Mouse (Mus musculus): ENCODE measurements at regions not wholly inside any gene's neighbourhood (a gene's known extent, or its start where the extent isn't known, plus 50 kb on each side); places are given as distances from the start of the nearest gene placed in this dataset.
A peak's percentile ranks its signal among the peaks of the same experiment; 100 is the strongest.

DNA sequence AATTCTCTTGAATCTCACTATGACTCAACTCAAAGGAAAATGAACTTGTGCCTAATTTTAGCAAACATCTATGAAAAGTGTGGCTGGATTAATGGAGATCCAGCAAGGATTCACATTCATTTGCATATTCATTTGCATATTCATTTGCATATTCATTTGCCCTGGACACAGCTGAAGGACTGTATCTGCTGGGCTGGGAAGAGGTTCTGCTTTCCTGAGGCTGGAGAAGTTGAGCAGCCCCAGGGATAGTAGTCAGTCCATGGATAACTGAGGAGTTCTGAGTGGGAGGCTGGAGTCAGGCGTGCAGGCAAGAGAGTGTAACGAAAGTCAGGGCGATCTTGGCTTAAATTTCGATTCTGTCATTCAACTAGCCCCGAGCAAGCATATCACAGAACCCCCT, 164.3 kb upstream of the Tmpo start:
- intact Hi-C loops (cut with DNase I): no loop called here
- DNase-seq (ENCODE audit: low spot score in 2 of 2): no peak

DNA sequence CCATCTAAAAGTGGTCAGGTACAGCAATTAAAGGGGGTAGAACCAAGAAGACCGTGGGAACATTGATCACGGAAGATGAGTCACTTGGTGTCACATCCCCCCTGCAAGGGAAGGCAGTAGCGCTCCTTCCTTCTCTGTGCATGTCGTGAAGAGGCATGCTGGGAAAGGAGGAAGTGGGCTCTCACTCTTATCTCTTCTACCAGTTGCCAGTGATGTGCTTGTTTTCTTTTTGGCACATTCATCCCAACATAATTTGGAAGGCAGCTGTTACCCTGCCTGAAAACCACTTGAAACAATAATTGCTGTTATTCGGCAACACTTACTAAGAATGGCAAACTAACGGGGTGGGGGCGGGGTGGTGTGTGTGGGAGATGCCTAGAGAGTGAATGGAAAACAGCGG, 161.0 kb upstream of the Tmpo start:
- intact Hi-C loops (cut with DNase I): no loop called here
- no peak for DNase-seq (ENCODE audit: low spot score in 2 of 2)

DNA sequence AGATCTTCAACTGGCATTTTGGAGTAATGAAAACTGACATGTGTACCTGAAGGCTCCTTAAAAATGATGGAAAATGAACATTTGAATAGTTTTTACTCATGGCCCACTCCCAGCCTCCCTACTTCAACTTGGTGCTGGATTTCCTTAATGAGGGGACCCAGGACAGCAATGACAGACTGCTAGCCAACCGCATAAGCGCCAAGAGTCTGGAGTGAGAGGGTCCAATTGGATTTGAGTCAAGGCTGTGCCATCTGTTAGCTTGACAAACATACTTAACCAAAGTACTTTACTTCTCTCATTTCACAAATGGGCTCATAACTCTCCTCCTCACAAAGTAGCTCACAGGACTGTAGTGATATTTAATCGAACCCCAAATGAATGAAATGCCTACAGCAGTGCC, 158.2 kb upstream of the Tmpo start:
- no peak for DNase-seq (ENCODE audit: low spot score in 2 of 2)
- intact Hi-C loops (cut with DNase I): no loop called here

DNA sequence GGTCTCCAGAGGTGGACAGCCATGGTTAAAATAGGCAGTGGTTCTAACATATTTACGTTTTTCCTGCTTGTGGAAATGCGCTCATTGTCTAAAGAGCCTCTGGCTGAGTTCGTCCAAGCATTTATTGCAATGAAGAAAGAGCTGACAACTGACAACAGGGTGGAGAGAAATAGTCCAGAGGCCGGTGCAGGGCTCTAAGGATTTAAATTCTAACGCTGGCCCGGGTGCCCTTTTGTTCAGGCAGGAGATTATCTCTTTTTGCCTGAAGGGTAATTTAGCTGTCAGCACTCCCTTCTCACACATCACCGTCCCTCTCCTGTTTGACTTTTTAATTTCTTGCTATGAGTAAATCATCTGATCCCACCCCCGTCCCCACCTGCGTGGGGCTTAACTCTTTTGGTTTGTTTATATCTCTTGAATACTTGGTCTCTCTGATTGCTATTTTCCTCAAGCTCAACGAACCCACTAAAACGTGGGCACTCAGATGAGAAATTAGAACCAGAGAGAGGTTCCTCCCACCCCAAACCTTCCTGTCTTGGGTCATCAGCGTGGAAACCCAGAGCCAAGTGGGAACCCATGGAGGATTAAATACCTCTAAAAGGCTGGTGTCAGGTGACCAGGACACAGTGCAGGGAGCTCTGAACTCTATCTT, 145.7 kb upstream of the Tmpo start:
- intact Hi-C loops (cut with DNase I): no loop called here
- DNase-seq (ENCODE audit: low spot score in 2 of 2): no peak

DNA sequence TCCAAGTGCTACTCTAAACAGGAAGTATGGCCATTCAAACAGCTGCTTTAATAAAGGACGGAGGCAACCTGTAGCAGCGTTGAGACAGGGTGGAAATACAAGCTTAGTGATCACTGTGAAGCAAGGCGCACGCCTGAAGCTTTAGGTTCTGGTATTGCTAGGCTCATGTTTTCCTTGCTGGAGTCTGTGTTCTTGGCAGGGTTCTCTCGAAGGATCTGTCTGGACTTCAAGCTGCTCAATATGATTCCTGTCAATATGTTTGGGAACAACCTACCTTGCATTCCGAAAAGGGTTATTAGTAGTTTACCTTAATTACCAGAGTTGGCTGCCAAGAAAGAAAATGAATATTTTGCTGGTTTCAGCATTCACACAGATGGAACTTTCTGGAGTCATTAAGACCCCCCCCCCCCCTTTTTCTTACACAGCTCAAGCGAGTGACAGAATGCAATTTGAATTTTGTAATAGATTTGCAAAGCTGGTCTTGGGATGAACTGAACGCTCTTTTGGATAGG, 145.1 kb upstream of the Tmpo start:
- no peak for DNase-seq (ENCODE audit: low spot score in 2 of 2)
- intact Hi-C loops (cut with DNase I): no loop called here

DNA sequence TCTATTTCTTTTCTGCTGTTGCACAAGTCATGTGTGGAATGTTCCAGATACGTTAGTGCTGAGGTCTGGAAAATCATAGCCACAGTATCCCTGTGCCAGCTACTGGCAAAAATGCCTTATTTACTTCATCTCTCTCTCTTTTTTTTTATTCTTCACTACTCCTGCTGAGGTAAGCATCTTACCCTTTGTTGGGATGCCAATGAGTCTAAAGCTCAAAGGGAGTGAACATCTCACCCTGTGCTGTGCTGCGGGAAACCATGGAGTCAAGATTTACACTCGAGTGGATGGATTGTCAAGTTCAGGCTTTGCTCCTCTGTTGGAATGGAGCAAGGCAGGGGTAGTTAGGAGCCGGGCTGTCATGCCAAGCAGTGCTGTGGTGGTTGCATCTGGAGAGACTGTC, 140.1 kb upstream of the Tmpo start:
- intact Hi-C loops (cut with DNase I): no loop called here
- no peak for DNase-seq (ENCODE audit: low spot score in 2 of 2)

DNA sequence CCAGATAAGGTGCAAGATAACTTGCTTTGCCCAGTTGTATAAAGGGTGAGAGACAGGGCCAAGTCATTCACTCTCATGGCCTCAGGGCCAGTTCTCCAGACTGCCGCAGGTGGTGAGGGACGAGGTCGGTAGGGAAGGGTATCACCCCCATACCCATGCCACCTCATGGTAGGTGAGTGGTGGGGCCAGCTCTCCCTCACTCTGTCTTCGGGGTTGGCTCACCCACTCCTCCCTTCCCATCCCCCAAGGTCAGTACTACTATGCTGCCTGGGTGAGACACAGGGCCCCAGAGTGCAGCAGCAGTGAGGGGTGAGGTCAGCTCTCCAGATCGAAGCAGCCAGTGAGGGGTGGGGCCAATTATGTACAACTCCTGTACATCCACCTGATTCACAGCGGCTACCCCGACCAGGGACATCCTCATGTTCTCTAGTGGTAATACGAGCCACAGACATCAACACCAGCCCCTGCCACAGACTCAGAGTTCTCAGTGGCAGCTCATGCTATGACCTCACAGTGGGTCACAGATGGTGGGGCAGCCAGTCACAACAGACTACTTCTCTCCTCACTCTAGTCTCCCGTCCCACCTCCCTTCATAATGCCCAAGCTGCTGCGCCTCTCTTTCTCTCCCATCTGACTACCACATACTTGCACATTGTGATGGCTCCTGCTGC, 138.5 kb upstream of the Tmpo start:
- intact Hi-C loops (cut with DNase I): no loop called here
- no peak for DNase-seq (ENCODE audit: low spot score in 2 of 2)

DNA sequence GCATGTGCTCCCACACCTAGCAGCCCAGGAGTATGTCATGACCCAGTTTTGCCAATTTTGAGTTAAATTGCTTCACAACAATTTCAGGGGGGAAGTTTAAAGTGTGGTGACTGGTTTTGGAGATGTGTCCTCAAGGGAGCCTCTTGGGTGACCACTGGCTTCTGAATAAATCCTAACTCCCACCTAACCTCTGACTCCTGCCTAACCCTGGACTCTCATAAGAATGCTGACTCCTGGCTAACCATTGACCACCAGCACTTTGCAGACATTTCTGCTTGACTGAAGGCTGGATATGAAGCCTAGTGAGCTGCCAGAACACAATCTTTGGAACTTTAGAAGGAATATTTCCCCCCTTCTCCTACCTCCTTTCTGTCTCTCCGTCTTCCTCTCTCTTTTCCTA, 133.3 kb upstream of the Tmpo start:
- no peak for DNase-seq (ENCODE audit: low spot score in 2 of 2)
- intact Hi-C loops (cut with DNase I): no loop called here

DNA sequence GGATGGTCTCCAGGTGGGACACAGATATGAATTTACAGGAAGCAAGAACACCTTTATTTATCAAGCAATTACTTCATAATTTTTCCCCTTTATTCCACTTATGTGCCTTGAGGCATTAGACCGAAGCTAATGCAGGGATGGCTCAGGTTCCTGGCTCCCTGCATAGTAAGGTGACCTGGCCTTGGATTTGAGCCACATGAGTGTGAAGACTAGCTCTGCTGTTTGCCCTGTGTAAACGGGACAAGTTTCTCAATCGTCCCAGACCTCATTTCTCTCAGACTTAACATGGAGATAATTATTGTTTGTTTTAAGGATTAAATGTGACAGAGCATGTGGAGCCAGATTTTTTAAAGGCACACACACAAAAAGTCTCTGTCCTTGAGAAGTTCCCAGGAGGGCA, 132.2 kb upstream of the Tmpo start:
- intact Hi-C loops (cut with DNase I): no loop called here
- no peak for DNase-seq (ENCODE audit: low spot score in 2 of 2)

DNA sequence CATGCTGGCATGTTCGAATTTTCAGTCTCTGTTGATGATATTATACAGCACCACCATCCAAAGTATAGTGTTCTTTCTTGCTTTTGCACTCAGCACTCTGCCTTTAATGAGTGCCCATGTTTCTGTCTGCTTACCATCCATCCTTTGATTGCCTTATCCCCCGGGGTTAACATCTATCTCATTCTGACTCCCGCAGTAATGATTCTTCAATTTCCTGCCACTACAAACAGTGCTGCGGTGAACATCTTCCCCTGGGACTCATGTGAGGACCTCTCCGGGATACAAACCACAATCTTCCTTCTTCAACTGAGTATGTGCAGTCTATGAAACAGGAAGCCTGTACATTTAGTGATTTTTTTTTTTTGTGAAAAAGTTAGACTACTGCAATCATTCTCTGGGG, 131.8 kb upstream of the Tmpo start:
- DNase-seq (ENCODE audit: low spot score in 2 of 2): no peak
- intact Hi-C loops (cut with DNase I): no loop called here

DNA sequence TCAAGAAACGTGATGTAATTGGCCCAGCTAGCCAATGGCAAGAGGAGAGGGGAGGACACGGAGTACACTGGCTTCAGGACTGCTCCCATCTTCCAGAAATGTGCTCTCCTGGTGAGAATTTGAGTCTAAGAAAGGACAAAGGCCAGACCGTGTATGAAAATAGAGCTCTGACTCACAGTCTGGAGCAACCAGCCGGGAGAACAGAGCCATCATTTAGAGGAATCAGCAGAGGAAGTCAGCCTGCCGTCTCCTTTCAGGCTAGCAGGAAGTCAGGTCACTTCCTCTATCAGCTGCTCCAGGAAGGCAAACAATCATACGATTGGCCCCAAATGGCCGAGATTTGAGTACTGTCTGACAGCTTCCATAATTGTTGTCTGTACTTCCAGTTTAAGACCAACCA, 119.0 kb upstream of the Tmpo start:
- intact Hi-C loops (cut with DNase I): no loop called here

DNA sequence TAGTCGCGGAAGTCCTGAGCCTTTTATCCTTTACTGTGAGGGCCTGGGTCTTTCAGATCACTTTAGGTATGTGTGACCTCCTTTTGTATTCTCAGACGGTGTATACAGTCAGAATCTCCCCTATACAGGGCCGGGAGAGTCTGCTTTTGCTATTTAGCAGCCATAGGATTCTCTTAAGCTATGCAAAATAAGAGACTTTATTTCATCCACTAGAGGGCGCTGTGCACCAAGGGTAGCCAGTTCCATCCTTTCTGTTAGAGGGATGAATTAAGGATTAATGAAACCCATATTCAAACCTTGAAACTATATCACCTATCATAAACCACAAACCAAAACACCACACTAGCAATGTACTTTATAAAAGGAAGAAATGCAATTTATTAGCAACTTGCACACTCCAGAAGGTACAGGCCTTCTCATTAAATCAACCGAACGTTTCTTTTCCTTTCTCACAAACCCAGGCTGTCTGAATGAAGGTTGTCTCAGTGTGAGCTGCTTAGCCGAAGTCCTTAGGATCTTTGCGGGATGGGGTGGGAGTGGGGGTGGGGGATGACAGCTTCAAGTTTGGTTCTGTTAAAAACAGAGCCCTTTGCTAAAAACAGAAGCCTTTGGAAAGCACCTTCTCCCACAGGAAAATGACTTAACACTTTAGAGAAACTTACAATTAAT, 116.8 kb upstream of the Tmpo start:
- DNase-seq (ENCODE audit: low spot score in 2 of 2): peak; percentile 68 to 82
- intact Hi-C loops (cut with DNase I): loop anchor here (5.0 to 10.0 kb wide), 4 partner anchors 244 to 1714 kb away; no protein-coding TSS in a partner anchor

More for the DNA sequence above, 119.0 kb upstream of the Tmpo start:
- no peak for DNase-seq (ENCODE audit: low spot score in 2 of 2)

DNA sequence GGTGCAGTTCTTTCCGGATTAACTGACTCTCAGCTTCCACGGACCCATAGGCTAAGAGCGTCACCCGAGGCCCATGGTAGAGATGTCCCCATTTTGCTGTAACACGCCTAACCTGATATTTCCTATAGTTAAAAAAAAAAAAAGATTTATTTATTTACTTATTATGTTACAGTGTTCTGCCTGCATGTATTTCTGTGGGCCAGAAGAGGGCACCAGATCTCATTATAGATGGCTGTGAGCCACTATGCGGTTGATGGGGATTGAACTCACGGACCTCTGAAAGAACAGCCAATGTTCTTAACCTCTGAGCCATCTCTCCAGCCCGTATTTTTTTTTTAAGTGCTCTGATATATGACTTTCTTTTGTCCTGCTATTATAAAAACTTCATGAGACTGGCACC, 114.2 kb upstream of the Tmpo start:
- intact Hi-C loops (cut with DNase I): loop anchor here (5.0 to 10.0 kb wide), 4 partner anchors 247 to 1717 kb away; no protein-coding TSS in a partner anchor

DNA sequence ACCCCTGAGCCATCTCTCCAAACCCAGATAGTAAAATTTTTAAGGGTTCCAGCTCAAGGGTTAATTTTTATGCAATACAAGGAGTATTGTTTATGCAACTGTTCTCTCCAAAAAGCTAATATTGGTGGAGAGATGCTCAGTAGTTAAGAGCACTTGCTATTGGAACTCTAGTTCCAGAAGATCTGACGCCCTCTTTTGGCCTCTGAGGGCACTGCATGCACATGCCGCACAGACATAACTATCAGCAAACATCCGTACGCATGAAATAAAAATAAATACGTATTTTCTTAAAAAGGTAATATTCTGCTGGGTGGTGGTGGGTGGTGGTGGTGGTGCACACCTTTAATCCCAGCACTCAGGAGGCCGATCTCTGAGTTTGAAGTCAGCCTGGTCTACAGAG, 112.1 kb upstream of the Tmpo start:
- no peak for DNase-seq (ENCODE audit: low spot score in 2 of 2)
- intact Hi-C loops (cut with DNase I): loop anchor here (10.0 kb wide), 1 partner anchor 582 kb away; no protein-coding TSS in a partner anchor

More for the DNA sequence above, 114.2 kb upstream of the Tmpo start:
- no peak for DNase-seq (ENCODE audit: low spot score in 2 of 2)

DNA sequence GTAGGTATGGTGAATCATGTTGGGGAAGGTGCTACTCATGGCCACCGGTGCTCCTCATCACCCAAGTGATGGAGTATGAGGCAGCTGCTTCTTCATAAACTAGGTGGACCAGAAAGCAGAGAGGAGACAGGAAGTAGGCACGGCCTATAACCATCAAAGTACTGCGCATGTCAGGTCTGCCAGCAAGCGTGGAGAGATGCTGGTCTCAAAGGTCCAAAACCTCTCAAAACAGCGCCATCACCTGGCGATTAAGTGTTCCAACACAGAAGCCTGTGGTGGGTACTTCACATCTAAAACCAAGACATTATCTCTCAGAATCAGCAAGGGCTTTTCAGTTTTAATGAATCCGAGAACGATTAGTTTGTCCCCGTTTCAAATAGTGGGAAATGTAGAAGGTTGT, 103.1 kb upstream of the Tmpo start:
- no peak for DNase-seq (ENCODE audit: low spot score in 2 of 2)

DNA sequence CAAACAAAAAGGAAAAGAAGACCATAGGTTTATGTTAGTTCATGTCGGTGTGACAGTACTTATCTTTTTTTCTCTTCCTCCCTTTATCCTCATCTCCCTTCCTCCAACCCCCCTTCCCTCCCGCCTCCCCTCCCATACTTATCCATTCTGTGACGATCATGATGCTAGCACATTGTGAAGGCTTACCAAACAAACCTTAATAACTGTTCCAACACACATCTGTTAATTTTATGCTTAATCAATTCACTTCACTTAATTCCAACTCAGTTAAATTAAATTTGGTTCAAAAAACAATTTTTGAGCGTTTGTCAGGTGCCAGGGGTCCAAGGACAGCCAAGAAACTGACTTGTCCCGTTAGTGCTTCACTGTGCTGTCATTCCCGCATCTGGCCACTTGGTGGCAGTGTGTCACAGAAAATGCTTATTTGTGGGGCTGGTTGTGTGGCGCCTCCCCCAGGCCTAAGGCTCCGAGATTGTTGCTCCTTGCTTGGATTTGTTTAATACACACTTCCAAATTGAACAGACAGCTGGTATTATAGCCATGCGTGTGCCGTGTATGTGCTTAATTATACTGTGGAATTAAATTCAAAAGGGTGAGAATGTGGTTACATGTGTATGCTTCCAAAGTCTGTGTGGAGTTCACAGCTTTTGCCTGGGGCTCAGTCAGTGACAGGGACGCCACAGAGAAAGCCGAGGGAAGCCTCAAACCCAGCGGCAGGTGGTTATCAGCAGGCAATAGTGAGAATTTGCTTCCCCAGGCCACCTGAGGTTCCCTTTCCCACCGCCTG, 90.0 kb upstream of the Tmpo start:
- DNase-seq (ENCODE audit: low spot score in 2 of 2): peak; percentile 85 to 91
- intact Hi-C loops (cut with DNase I): loop anchor here (5.0 to 10.0 kb wide), 2 partner anchors 1741 to 1964 kb away; no protein-coding TSS in a partner anchor

More for the DNA sequence above, 103.1 kb upstream of the Tmpo start:
- intact Hi-C loops (cut with DNase I): no loop called here

DNA sequence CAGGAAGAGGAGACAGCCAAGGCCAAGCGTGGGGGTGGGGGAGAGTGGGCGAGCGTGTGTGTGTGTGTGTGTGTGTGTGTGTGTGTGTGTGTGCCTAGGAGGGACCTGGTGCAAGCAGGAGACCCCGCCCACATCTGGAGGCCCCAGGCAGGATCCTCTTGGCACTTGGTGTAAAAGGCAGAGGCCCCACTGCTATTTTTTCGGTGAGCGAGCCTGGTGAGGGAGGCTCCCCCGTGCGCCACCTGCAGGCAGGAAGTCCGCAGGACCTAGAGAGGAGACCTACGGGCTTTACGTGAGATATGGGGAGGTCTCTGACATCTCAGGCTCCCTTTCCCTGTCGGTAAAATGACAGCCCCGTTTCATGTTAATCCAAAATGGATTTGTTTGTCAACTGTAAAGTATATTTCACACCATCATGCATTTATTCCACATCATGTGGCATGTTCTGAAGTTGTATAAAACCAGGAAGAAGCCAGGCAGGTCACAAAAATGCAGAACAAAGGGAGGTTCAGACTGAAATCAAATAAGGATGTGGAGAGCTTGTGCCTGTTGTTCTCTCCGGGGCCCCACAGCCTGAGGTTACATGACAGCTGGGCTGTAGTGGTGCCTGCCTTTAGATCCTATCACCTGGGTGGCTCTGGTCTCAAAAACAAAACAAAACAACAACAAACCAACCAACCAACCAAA, 89.3 kb upstream of the Tmpo start:
- intact Hi-C loops (cut with DNase I): loop anchor here (5.0 to 10.0 kb wide), 2 partner anchors 1742 to 1964 kb away; no protein-coding TSS in a partner anchor
- peak; percentile 34 for DNase-seq (ENCODE audit: low spot score in 2 of 2)

DNA sequence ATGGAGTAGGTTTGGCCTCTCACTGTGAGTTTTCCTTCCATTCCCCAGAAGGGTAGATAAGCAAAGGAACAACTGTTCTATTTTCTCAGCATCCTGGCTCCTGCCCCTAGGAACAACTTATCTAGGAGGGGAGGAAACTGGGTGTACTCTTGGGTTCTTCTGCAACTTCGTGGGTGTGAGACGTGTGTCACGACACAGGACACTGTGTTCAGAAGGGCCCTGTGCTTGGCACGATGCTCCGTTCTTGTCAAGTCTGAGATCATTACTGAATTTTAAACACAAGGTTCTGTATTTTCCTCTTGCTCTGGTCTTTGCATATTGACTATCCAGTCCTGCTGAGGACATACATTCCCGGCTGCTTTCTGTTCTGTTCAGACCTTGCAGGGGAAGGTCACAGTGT, 86.8 kb upstream of the Tmpo start:
- peak in 1 of 2 experiments; percentile 23 for DNase-seq (ENCODE audit: low spot score in 2 of 2)
- intact Hi-C loops (cut with DNase I): no loop called here

DNA sequence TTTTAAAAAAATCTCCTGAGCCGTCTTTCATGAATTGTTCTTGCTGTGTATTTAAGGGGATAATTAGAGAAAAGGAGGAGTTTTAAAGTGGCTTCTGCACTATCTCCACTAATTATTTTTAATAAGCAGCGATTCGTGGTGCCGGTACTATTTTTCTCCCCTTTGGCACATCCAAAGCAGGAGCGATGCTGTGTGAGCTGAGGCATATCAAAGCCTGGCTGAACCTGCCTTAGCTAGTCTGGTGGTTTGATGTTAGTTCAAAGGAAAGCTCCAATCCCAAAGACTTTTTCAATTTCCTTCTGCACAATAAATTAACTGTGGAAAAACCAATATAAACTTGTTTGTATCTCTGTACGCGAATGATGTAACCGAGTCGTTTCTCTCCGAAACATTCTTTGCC, 79.3 kb upstream of the Tmpo start:
- intact Hi-C loops (cut with DNase I): no loop called here
- DNase-seq (ENCODE audit: low spot score in 2 of 2): no peak
